Mouse (Mus musculus) embryonic facial prominence, embryonic 12.5 days (tissue): ENCODE data around the gene Prr5l. TPM values are rescaled to one million over a fixed set of nuclear protein-coding genes. Genes with fewer than 3 reads are reported as not detected.

ENCODE experiments used
- ATAC-seq: fragments of 200-750 bp; cut with Nextera tagmentation; 2 replicates; pipeline ENCODE4 v1.8.0; 2017; ENCODE audit not compliant: insufficient number of reproducible peaks, insufficient read depth, low FRiP score, low TSS enrichment
- H3K27ac ChIP-seq: fragments of 300-500 bp; sonication (generic); 2 replicates; pipeline ENCODE4 v1.5.1; 2016; ENCODE audit warnings: mild to moderate bottlenecking
- H3K27me3 ChIP-seq: fragments of 300-500 bp; sonication (generic); 2 replicates; pipeline ENCODE4 v1.6.1; 2016; ENCODE audit warnings: mild to moderate bottlenecking, moderate library complexity
- H3K36me3 ChIP-seq: fragments of 300-500 bp; sonication (generic); 2 replicates; pipeline ENCODE4 v1.6.1; 2016; ENCODE audit warnings: mild to moderate bottlenecking
- H3K4me1 ChIP-seq: fragments of 300-500 bp; sonication (generic); 2 replicates; pipeline ENCODE4 v1.6.1; 2016
- H3K4me2 ChIP-seq: fragments of 300-500 bp; sonication (generic); replicated peaks from 2 replicates; pipeline ENCODE4 v1.6.1; 2016; ENCODE audit warnings: mild to moderate bottlenecking, moderate library complexity
- H3K4me3 ChIP-seq: fragments of 300-500 bp; sonication (generic); 2 replicates; pipeline ENCODE4 v1.5.1; 2016; ENCODE audit warnings: mild to moderate bottlenecking
- H3K9ac ChIP-seq: fragments of 300-500 bp; sonication (generic); 2 replicates; pipeline ENCODE4 v1.6.1; 2016; ENCODE audit warnings: mild to moderate bottlenecking, moderate library complexity
- H3K9me3 ChIP-seq: fragments of 300-500 bp; sonication (generic); 2 replicates; pipeline ENCODE4 v1.6.1; 2016; ENCODE audit warnings: mild to moderate bottlenecking, moderate library complexity
- whole genome bisulfite sequencing: fragments of 180-500 bp; shearing (Covaris S2); methylation state at CpG from one replicate; pipeline ENCODE4 v1.1.7; 2016; 5-methylcytosine and 5-hydroxymethylcytosine counted together
- polyA plus RNA-seq: library from polyadenylated mRNA; unstranded; fragments of >200 nt; fragmentation: Nextera tagmentation; extraction: Ambion mirVana; gene quantifications from 2 replicates; pipeline ENCODE4 v1.2.1, GENCODE M21; 2016

The Prr5l gene
- polyA plus RNA-seq, 1 experiment from 2014 or later, result 21.4 TPM

DNA sequence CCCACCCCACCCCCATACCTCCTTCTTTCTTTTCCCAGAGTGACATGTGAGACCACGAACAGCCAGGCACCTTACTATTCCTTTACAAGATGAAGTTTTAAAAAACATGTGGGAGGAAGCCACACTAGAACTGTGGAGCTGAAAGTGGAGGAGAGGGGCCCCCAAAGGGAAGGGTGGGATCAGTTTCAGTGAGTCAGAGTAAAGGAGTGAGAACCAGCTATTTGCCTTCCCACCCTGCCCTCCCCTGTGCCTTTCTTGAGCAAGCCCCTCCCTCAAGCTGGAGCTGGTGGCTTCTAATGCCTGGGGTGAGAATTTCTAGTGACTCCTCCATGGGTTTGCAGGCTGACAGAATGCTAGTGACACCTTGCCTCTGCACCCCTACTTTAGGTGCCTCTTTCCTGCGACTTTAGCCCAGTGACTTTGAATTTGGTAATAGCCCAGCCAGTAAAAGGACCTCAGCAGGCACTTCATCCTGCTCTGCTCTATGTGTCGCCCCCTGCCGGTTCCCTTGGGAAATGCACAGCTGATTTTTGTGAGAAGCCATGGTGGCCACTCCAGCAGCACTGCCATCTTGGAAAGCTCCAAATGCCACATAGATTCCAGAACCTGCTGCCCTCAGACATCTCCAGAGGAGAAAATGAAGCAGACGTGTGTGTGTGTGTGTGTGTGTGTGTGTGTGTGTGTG lies 67.4 kb downstream of the Prr5l start:
- H3K27ac ChIP-seq, result no peak overlapping the region
- no peak overlapping the region for H3K9ac ChIP-seq
- H3K27me3 ChIP-seq, result no peaks in the 10 kb centered on the region
- no peaks in the 10 kb centered on the region for H3K9me3 ChIP-seq
- peaks cover 27% of the 10 kb centered on the region for H3K4me1 ChIP-seq
- WGBS, result 33% methylated on average over 5 of the region's 5 CpGs
- H3K36me3 ChIP-seq, result no peaks in the 10 kb centered on the region
- no peak overlapping the region for H3K4me2 ChIP-seq
- ATAC-seq, result 0 out of 2 replicates have a peak, but pooled peaks have one; percentile 36
- H3K4me3 ChIP-seq, result no peak overlapping the region

DNA sequence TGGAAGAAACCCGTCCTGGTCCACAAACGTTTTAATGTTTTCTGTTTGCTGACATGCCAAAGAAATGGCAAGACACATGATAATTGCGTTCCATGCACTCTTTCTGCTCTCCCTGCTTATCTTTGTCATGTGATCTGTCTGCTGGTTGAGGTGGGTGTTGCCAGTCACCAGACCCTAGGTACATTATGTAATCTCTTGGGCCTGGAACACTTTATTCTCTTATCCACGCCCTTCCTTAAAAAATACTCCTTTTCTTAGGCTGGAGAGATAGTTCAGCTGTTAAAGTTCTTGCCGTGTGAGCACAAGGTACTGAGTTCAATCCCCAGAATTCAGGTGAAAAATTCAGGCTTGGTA lies 68.6 kb downstream of the Prr5l start:
- Histone ChIP-seq H3K4me3 (no peak overlapping the region), H3K9me3 (no peaks in the 10 kb centered on the region), H3K4me1 (peaks cover 28% of the 10 kb centered on the region), H3K4me2 (no peak overlapping the region), H3K27ac (0 out of 2 replicates have a peak overlapping the region, but pooled peaks have one; percentile 23), H3K9ac (no peak overlapping the region), H3K27me3 (no peaks in the 10 kb centered on the region), H3K36me3 (no peaks in the 10 kb centered on the region)
- 74% methylated on average over 5 of the region's 5 CpGs for WGBS
- ATAC-seq, result no peak

DNA sequence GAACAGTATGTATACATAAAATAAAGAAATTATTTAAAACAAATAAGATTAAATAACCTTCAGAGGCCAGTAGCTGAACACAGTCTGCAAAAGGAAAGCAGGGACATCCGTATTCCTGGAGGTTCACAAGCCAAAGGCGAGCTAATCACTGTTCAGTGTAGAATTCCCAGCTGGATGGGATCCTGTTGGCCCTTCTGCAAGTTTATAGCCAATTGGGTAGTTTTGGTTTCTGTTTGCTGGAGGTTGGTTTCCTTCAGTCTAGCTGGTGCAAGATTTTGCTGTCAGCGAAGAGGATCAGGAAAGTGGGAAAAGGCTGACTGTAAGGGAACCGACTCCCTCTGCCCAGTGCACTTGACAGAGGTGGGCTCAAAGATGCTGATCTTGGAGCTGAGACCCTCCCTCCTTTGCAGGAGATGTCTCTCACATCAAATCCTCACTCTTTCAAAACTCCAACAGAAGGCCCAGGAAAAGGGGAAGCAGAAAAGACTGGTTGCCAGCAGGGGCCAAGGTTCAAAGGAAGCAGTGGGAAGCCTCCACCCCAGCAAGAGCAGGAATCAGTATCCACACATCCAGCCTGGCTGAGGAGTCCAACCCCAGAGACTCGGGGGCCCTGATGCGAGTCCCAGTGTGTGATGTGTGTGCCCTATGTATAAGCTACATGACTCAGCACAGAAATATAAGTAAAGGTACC lies 69.1 kb downstream of the Prr5l start:
- H3K4me1 ChIP-seq, result peaks cover 28% of the 10 kb centered on the region
- ATAC-seq, result no peak
- H3K9ac ChIP-seq, result no peak overlapping the region
- H3K4me3 ChIP-seq, result no peak overlapping the region
- WGBS, result 74% methylated on average over 6 of the region's 6 CpGs
- no peak overlapping the region for H3K27ac ChIP-seq
- no peaks in the 10 kb centered on the region for H3K27me3 ChIP-seq
- H3K36me3 ChIP-seq, result no peaks in the 10 kb centered on the region
- H3K4me2 ChIP-seq, result no peak overlapping the region
- H3K9me3 ChIP-seq, result no peaks in the 10 kb centered on the region

DNA sequence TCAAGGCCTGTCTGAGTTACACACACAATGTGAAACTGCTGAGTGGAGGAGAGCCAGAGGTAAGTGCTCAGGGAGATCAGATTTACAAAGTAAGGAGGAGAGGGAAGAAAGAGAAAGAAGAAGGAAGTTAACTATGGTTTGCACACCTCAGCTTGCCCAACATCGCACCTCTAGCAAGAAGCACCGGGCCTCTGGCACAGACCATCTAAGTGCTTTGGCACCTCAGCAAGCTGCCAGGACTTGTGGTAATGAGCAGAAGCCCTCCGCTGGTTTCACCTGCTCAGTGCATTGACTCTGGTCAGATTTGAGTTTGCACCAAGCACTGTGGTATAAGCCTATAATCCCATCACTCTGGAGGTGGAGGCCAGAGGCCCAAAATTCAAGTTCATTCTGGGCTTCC lies 70.9 kb downstream of the Prr5l start:
- Histone ChIP-seq H3K4me3 (no peak overlapping the region), H3K27me3 (no peaks in the 10 kb centered on the region), H3K9ac (no peak overlapping the region), H3K27ac (no peak overlapping the region), H3K9me3 (no peaks in the 10 kb centered on the region), H3K4me2 (no peak overlapping the region), H3K36me3 (no peaks in the 10 kb centered on the region), H3K4me1 (peaks cover 26% of the 10 kb centered on the region)
- ATAC-seq, result no peak
- WGBS, result 87% methylated on average over 3 of the region's 3 CpGs

DNA sequence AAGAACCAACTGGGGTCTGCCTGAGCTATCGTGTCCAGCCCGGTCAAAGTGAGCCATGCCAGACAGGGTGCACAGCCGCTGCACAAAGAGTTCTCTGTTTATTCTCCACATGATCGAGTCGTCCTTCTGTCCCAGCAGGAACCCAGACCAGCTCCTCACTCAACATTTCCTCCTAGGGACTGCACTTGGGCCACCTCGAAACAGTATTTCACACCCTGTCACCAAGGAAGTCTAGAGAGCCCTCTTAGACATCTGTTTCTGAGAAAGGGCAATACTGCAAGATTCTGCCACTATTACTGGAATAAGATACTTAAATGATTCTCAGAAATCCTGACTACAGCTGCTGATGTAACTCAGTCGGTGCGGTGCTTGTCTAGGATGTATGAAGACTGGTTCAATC lies 72.1 kb downstream of the Prr5l start:
- H3K4me2 ChIP-seq, result no peak overlapping the region
- no peaks in the 10 kb centered on the region for H3K27me3 ChIP-seq
- no peak overlapping the region for H3K27ac ChIP-seq
- no peaks in the 10 kb centered on the region for H3K9me3 ChIP-seq
- H3K9ac ChIP-seq, result no peak overlapping the region
- H3K36me3 ChIP-seq, result no peaks in the 10 kb centered on the region
- 44% methylated on average over 8 of the region's 8 CpGs for WGBS
- no peak overlapping the region for H3K4me3 ChIP-seq
- ATAC-seq, result no peak
- H3K4me1 ChIP-seq, result peaks cover 24% of the 10 kb centered on the region

DNA sequence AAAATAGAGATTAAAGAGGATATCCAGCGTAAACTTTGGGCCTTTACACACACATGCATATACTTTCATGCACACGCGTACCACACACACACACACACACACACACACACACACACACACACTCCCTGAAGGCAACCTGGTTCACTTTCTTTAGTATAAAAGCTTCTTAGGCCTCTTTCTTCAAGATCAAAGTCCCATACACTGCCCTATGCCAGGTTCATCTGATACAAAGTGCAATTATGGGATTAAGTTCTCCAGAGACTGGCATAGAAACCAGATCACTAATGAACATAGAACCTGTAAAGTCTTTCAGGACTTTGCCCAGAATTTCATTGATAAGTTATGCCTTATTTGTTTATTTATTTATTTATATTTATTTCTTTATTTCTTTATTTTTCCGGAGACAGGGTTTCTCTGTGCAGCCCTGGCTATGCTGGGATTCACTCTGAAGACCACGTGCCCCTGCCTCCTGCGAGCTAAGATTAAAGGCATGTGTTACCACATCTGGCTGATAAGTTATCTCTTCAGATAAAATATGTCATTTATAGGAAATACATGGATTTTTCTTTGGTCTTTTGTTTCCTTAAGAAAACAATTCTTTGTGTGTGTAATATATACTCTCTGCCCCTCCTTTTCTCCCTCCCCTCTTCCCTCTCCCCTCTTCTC lies 73.1 kb downstream of the Prr5l start:
- Histone ChIP-seq H3K9ac (no peak overlapping the region), H3K4me3 (no peak overlapping the region), H3K27me3 (no peaks in the 10 kb centered on the region), H3K36me3 (no peaks in the 10 kb centered on the region), H3K27ac (no peak overlapping the region), H3K4me2 (no peak overlapping the region), H3K9me3 (no peaks in the 10 kb centered on the region), H3K4me1 (peaks cover 14% of the 10 kb centered on the region)
- no peak for ATAC-seq
- 84% methylated on average over 6 of the region's 6 CpGs for WGBS

DNA sequence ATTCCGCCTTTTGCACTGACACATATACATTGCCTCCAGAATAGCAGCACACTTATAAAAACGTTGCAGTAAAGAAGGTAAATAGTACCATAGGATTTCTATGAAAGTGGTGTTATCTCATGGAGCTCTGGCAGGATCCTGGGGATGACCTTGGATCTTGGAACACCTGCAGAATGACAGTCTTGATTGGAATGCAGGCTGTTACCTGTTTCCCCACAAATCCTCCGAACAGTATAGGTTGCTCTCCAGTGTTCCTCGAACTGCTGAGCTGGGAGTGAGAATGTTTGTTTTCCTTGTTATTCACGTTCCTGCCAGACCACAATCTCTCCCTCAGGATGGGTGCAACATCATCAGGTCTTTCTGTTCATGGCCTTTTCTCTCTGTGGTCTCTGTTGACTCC lies 75.1 kb downstream of the Prr5l start:
- Histone ChIP-seq H3K4me3 (no peak overlapping the region), H3K27ac (no peak overlapping the region), H3K4me2 (no peak overlapping the region), H3K9ac (no peak overlapping the region), H3K9me3 (no peaks in the 10 kb centered on the region), H3K4me1 (peaks cover 12% of the 10 kb centered on the region; the same call in 1 of the 2 replicates), H3K36me3 (no peaks in the 10 kb centered on the region), H3K27me3 (no peaks in the 10 kb centered on the region)
- no peak for ATAC-seq
- WGBS, result 79% methylated on average over 5 of the region's 5 CpGs

DNA sequence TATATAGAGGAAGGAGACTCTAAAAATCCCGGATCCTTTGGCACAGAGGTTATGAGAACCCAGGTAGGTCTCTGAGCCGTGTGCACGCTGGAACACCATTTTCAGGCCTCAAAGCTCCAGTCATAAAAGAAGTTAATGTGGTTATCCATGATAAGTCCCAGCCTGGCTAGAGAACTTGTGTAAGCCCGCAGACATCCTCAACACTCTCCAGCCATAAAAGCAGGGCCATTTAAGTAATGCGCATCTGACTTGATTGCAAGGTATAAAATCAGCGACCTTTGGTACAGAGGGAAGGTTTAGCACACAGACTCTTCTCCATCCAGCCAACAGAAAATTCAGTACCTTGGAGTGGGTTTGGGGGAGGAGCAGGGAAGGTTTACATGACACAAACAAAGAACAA lies 80.6 kb downstream of the Prr5l start:
- H3K36me3 ChIP-seq, result no peaks in the 10 kb centered on the region
- 88% methylated on average over 6 of the region's 6 CpGs for WGBS
- no peak overlapping the region for H3K4me3 ChIP-seq
- no peaks in the 10 kb centered on the region for H3K9me3 ChIP-seq
- H3K27me3 ChIP-seq, result no peaks in the 10 kb centered on the region
- H3K27ac ChIP-seq, result no peak overlapping the region
- no peak overlapping the region for H3K9ac ChIP-seq
- H3K4me2 ChIP-seq, result no peak overlapping the region
- H3K4me1 ChIP-seq, result no peaks in the 10 kb centered on the region
- no peak for ATAC-seq

DNA sequence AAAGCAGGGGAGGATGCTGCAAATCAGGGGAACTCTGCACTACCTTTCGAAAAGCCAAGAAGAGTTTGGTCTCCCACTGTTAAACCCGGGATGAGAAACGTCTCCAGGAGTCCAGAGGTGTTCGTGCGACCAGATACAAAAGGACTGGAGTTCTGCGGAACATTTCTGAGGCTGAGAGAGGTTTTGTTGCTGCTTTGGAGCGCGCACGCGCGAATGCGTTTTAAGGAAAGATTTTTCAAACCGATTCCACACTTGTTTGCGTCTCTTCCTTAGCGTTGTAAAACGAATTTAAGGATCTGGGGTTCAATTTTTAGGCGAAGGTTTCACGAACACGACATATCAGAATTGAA lies 85.0 kb downstream of the Prr5l start:
- no peak for ATAC-seq

DNA sequence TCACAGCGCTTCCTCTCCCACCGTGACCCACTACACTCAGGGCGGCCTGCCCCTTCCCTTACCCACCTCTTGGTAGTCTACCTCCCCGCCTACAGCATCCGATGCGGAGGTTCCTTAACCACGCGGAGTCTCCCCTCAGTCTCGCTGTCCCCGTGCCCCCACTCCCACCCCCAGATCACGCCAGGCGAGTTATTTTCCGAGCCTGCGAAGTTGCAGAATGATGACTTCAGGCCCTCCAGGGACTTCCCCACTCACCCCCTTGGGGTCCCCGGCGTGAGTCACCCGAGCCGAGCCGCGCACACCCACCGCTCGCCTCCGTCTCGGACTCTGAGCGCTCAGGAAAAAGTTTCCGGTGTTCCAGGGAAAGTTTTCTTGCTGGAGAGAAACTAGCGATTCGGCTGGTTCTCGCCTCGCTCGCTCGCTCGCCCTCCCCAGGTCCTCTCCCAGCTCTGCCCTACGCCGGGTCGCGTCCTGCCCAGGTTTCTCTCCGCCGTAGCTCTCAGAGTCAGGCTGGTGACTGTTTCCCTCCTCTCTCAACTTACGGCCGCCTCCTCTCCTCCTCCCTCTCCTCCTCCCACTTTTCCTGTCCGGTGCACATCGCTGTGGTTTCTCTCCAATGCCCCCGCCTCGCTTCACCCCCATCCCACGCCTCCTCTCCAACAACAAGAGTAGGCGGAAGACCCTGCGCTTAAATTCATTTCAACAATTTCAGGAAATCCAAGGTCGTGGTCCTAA lies 85.5 kb downstream of the Prr5l start:
- no peaks in the 10 kb centered on the region for H3K27me3 ChIP-seq
- peak overlapping the region; percentile 89 for H3K27ac ChIP-seq
- peaks cover 10% of the 10 kb centered on the region for H3K4me1 ChIP-seq
- H3K36me3 ChIP-seq, result no peaks in the 10 kb centered on the region
- peak overlapping the region; percentile 49 for H3K9ac ChIP-seq
- peak overlapping the region; percentile 63 for H3K4me2 ChIP-seq
- under 1% methylated on average over 49 of the region's 49 CpGs for WGBS
- ATAC-seq, result peak; percentile 58
- no peaks in the 10 kb centered on the region for H3K9me3 ChIP-seq
- peak overlapping the region; percentile 48 for H3K4me3 ChIP-seq

More for the DNA sequence above, 85.0 kb downstream of the Prr5l start:
- Histone ChIP-seq H3K9ac (peak overlapping the region; percentile 49), H3K9me3 (no peaks in the 10 kb centered on the region), H3K4me1 (peaks cover 10% of the 10 kb centered on the region), H3K4me3 (peak overlapping the region; percentile 48), H3K27ac (peak overlapping the region; percentile 89), H3K27me3 (no peaks in the 10 kb centered on the region), H3K4me2 (peak overlapping the region; percentile 63), H3K36me3 (no peaks in the 10 kb centered on the region)
- 2% methylated on average over 19 of the region's 19 CpGs for WGBS

DNA sequence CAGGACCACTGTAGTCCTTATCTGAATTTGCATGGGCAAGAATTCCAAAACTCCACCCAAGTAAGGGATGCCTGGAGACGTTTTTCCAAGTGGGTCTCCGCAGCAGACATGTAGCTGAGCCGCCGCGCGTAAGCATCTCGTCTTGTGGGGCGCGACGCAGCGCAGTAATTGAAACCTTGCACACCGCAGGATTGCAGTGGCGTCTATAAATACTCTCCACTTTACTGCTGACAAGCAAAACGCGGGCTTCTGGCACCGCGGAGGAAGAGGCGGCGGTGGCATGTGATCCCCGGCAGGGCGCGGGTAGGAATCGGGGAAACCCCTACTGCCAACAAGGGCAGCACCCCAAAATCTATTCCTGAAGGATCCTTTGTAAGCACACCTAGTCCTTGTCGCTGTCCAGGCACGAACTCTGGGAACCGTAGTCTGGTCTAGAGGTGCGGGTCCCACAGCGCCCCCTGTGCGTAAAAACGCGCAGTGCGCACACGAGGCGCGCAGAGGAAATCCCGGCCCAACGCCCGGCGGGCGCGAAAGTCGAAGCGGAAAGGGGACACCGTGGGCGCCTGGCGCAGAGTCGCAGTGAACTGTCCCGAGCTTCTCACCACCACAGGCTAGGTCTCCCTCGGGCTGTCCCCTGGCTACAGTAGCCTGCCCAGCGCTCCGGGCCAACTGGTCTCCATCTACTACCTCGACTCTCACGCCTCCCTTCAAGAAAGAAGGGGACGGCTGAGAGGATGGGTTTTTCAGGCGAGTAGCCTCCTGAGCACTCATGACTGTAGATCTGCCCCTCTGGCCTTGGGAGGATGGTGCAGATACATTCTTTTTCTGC lies 86.3 kb downstream of the Prr5l start:
- Histone ChIP-seq H3K27ac (peak overlapping the region; percentile 89), H3K36me3 (no peaks in the 10 kb centered on the region), H3K4me1 (peaks cover 10% of the 10 kb centered on the region), H3K9ac (peak overlapping the region; percentile 49), H3K9me3 (no peaks in the 10 kb centered on the region), H3K27me3 (no peaks in the 10 kb centered on the region), H3K4me3 (peak overlapping the region; percentile 48), H3K4me2 (peak overlapping the region; percentile 63)
- ATAC-seq, result peak; percentile 65
- 1% methylated on average over 55 of the region's 55 CpGs for WGBS
